Mouse (Mus musculus): ENCODE measurements around the gene Usp29. TPM values are rescaled to one million over a fixed set of nuclear protein-coding genes. Genes with fewer than 3 reads are reported as not detected.

Gene Usp29
- polyA plus RNA-seq, 1 experiment from 2014 or later, result 5.2 TPM

DNA sequence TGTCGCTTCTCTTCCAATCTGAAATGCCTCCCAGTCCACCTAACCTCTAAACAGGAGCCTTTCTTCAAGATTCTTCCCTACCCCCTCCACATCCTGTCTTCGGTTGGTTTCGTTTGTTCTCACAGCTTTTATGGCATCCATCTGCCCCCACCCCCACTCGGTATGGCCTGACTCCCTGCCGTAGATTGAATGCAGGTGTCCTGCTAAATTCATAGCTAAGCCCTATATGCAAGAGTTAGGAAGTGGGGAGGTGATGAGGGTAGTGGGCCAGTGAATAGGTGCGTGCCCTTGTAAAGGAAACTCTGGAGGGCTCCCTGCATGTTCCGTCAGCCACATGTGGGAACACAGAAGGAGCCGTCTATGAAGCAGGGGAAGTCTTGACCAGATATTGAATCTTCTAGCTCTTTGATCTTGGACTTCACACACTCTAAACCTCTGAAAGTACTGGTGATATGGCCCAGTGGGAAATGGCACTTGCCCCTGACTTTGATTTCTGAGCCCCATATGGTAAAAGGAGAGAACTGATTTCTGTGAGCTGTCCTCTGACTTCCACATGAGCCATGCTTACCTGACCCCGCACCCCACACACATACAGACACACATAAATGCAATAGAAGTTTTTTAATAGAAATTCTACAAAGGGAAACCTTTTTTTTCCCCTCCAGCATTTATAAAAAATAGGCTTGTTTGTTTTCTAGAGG lies 68.9 kb downstream of the Usp29 start:
- ATAC-seq (ENCODE audit: low FRiP score, low TSS enrichment), result no peak
- Histone ChIP-seq H3K4me1 (ENCODE audit: insufficient read depth, low read length) (peaks cover 29% of the 10 kb centered on the region), H3K4me2 (replicated peaks; ENCODE audit: low read depth, low read length) (no peak overlapping the region), H3K4me3 (ENCODE audit: low read length) (no peak overlapping the region), H3K27ac (ENCODE audit: low read length) (no peak overlapping the region), H3K9ac (replicated peaks; ENCODE audit: low read length) (no peak overlapping the region), H3K9me3 (ENCODE audit: low read length) (no peaks in the 10 kb centered on the region), H3K27me3 (ENCODE audit: insufficient read depth, low read length) (no peaks in the 10 kb centered on the region), H3K36me3 (ENCODE audit: insufficient read depth, low read length) (no peaks in the 10 kb centered on the region)
- WGBS, result 36% methylated on average over 9 of the region's 9 CpGs

DNA sequence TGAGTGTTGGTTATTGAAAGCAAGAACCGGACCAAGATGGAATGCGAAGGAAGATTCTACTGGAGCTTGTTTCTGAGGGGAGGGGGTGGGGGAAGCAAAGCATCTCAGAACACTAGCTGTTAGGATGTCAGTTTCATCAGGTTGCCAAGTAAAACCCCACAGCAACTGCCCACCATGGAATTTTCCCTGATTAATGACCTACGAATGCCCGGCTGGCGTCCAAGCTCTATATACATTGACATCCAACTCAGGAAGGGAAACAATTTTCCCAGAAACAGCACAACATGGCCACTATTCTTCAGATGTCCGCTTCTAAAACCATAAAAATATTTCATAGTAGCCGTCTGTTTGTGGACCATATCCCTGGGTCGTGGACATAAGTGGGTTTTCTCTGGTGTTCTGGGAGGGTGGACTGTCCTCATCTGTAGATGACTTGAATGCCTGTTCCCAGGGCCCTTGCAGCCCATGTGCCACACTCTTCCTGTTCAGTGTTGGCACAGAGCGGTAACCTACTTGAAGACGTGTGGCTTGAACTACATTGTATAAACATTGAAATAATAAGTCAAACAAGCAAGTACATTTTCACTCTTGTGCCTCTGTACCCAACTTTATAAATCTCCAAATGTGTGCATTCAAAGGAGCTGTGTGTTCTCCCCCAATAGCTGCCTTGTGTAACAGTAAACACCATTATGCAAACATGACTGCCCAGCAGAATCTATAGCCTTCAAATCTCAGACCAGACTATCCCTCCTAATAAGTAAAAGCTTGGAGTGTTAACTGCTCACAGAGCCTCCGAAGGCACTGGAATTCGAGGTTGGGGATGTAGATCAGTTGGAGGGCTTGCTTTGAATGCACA lies 70.4 kb downstream of the Usp29 start:
- Histone ChIP-seq H3K9me3 (ENCODE audit: low read length) (no peaks in the 10 kb centered on the region), H3K36me3 (ENCODE audit: insufficient read depth, low read length) (no peaks in the 10 kb centered on the region), H3K27ac (ENCODE audit: low read length) (0 out of 2 replicates have a peak overlapping the region, but pooled peaks have one; percentile 8), H3K4me3 (ENCODE audit: low read length) (no peak overlapping the region), H3K4me2 (replicated peaks; ENCODE audit: low read depth, low read length) (no peak overlapping the region), H3K9ac (replicated peaks; ENCODE audit: low read length) (no peak overlapping the region), H3K4me1 (ENCODE audit: insufficient read depth, low read length) (peaks cover 26% of the 10 kb centered on the region), H3K27me3 (ENCODE audit: insufficient read depth, low read length) (no peaks in the 10 kb centered on the region)
- WGBS, result 69% methylated on average over 12 of the region's 12 CpGs
- no peak for ATAC-seq (ENCODE audit: low FRiP score, low TSS enrichment)

DNA sequence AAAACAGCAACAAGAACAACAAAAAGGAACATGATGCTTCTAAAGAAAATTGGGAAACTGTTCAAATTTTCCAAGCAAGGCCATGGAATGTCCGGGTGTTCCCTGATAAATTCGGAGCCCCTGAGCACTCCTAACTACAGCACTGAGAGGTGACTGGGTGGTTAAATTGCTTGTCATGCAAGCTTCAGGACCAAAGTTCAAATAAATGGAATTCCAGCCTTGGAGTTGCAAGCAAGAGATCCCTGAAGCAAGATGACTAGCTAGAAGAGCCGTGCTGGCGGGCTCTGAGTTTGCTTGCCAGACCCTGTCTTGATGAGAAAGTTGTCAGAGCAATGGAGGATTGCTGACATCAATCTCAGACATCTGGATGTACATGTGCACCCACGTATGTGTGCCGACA lies 71.3 kb downstream of the Usp29 start:
- no peak overlapping the region for H3K9ac ChIP-seq (replicated peaks; ENCODE audit: low read length)
- no peak overlapping the region for H3K4me2 ChIP-seq (replicated peaks; ENCODE audit: low read depth, low read length)
- no peaks in the 10 kb centered on the region for H3K27me3 ChIP-seq (ENCODE audit: insufficient read depth, low read length)
- no peaks in the 10 kb centered on the region for H3K36me3 ChIP-seq (ENCODE audit: insufficient read depth, low read length)
- no peak overlapping the region for H3K27ac ChIP-seq (ENCODE audit: low read length)
- no peak for ATAC-seq (ENCODE audit: low FRiP score, low TSS enrichment)
- WGBS, result 75% methylated on average over 6 of the region's 6 CpGs
- H3K4me1 ChIP-seq (ENCODE audit: insufficient read depth, low read length), result peaks cover 26% of the 10 kb centered on the region
- H3K9me3 ChIP-seq (ENCODE audit: low read length), result no peaks in the 10 kb centered on the region
- H3K4me3 ChIP-seq (ENCODE audit: low read length), result no peak overlapping the region

- 73% methylated on average over 3 of the region's 3 CpGs for WGBS
- Histone ChIP-seq H3K9me3 (ENCODE audit: low read length) (no peaks in the 10 kb centered on the region), H3K4me2 (replicated peaks; ENCODE audit: low read depth, low read length) (no peak overlapping the region), H3K9ac (replicated peaks; ENCODE audit: low read length) (no peak overlapping the region), H3K4me1 (ENCODE audit: insufficient read depth, low read length) (0 out of 2 replicates have a peak, but pooled peaks cover 6% of the 10 kb centered on the region), H3K27me3 (ENCODE audit: insufficient read depth, low read length) (no peaks in the 10 kb centered on the region), H3K27ac (ENCODE audit: low read length) (no peak overlapping the region), H3K36me3 (ENCODE audit: insufficient read depth, low read length) (no peaks in the 10 kb centered on the region), H3K4me3 (ENCODE audit: low read length) (no peak overlapping the region)
- no peak for ATAC-seq (ENCODE audit: low FRiP score, low TSS enrichment)
These were observed 80.2 kb downstream of the Usp29 start for GRCm38 (mm10) chr7:6810556-6810955.

DNA sequence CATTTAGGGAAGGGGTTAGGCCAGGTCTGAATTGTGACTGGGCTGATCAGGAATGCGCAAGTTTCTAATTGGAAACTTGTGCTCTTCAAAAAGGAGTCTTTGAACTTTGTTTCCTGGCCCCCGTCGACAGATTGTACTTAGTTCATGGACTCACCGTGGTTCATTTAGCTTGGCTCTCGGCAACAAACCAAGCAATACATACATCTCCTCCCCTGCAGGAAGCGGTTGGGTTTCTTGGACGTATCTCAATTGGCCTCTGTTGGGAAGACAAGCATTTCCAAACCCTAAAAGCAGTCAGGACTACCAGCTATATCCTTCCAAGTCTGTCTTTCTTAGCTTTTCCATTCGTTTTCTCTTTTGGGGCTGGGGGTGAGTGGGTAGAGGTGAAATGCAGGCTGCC lies 84.6 kb downstream of the Usp29 start:
- no peaks in the 10 kb centered on the region for H3K27me3 ChIP-seq (ENCODE audit: insufficient read depth, low read length)
- no peaks in the 10 kb centered on the region for H3K36me3 ChIP-seq (ENCODE audit: insufficient read depth, low read length)
- no peak overlapping the region for H3K4me2 ChIP-seq (replicated peaks; ENCODE audit: low read depth, low read length)
- peak overlapping the region; percentile 47; the same call in 1 of the 2 replicates for H3K27ac ChIP-seq (ENCODE audit: low read length)
- H3K9me3 ChIP-seq (ENCODE audit: low read length), result no peaks in the 10 kb centered on the region
- H3K4me3 ChIP-seq (ENCODE audit: low read length), result no peak overlapping the region
- ATAC-seq (ENCODE audit: low FRiP score, low TSS enrichment), result no peak
- H3K9ac ChIP-seq (replicated peaks; ENCODE audit: low read length), result no peak overlapping the region
- 0 out of 2 replicates have a peak, but pooled peaks cover 6% of the 10 kb centered on the region for H3K4me1 ChIP-seq (ENCODE audit: insufficient read depth, low read length)
- 39% methylated on average over 8 of the region's 8 CpGs for WGBS

DNA sequence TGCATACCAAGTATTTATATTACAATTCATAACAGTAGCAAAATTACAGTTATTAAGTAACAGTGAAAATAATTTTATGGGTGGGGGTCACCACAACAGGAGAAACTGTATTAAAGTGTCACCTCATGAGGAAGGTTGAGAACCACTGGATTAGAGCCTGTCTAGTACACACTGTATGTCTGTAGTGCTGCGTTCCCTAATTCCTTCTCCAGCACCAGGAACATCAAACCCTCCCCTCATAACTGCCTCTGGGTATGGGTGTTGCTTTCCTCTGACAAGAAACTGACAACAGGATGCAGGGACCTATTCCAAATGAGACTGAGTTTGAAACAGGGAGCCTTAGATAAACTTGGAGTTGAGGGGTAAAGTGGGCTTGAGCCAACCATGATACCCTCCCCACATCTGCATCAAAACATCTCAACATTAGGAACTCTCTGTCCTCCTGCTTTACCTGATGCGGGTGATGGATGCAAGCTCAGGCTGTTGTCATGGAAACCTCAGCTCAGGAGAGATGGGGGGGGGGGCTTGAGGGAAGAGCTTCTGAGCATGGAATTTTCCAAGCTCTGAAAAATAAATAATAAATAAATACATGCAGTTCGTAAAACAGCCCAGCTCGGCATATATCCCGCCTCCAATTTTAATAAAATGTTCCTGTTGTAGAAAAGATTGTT lies 86.5 kb downstream of the Usp29 start:
- 0 out of 2 replicates have a peak, but pooled peaks cover 6% of the 10 kb centered on the region for H3K4me1 ChIP-seq (ENCODE audit: insufficient read depth, low read length)
- H3K4me3 ChIP-seq (ENCODE audit: low read length), result no peak overlapping the region
- no peak overlapping the region for H3K4me2 ChIP-seq (replicated peaks; ENCODE audit: low read depth, low read length)
- no peaks in the 10 kb centered on the region for H3K9me3 ChIP-seq (ENCODE audit: low read length)
- H3K36me3 ChIP-seq (ENCODE audit: insufficient read depth, low read length), result no peaks in the 10 kb centered on the region
- no peaks in the 10 kb centered on the region for H3K27me3 ChIP-seq (ENCODE audit: insufficient read depth, low read length)
- no peak for ATAC-seq (ENCODE audit: low FRiP score, low TSS enrichment)
- H3K27ac ChIP-seq (ENCODE audit: low read length), result no peak overlapping the region
- no peak overlapping the region for H3K9ac ChIP-seq (replicated peaks; ENCODE audit: low read length)
- 91% methylated on average over 5 of the region's 5 CpGs for WGBS

DNA sequence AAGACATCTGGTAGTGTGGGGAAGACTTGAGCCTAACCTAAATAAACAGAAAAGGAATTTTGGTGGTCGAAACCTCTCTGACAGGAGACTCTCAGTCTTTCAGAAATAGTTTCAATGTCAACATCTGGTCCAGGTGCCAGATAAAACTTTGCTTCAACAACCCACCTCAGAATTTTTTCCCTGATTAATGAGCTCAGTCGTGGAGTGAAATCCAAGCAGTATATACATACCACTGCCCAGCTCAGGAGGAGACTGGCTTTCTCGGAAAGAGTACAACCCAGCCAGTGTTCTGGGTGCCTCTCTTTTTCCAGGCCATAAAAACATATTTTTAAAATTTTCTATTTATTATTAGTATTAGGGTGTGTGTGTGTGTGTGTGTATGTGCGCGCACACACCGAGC lies 89.9 kb downstream of the Usp29 start:
- Histone ChIP-seq H3K27me3 (ENCODE audit: insufficient read depth, low read length) (no peaks in the 10 kb centered on the region), H3K4me1 (ENCODE audit: insufficient read depth, low read length) (peaks cover 13% of the 10 kb centered on the region), H3K27ac (ENCODE audit: low read length) (no peak overlapping the region), H3K4me2 (replicated peaks; ENCODE audit: low read depth, low read length) (no peak overlapping the region), H3K9me3 (ENCODE audit: low read length) (no peaks in the 10 kb centered on the region), H3K9ac (replicated peaks; ENCODE audit: low read length) (no peak overlapping the region), H3K4me3 (ENCODE audit: low read length) (no peak overlapping the region), H3K36me3 (ENCODE audit: insufficient read depth, low read length) (no peaks in the 10 kb centered on the region)
- ATAC-seq (ENCODE audit: low FRiP score, low TSS enrichment), result no peak
- 61% methylated on average over 6 of the region's 6 CpGs for WGBS

- H3K27ac ChIP-seq (ENCODE audit: low read length), result peak overlapping the region; percentile 56
- H3K27me3 ChIP-seq (ENCODE audit: insufficient read depth, low read length), result no peaks in the 10 kb centered on the region
- no peak overlapping the region for H3K4me3 ChIP-seq (ENCODE audit: low read length)
- peaks cover 16% of the 10 kb centered on the region for H3K4me1 ChIP-seq (ENCODE audit: insufficient read depth, low read length)
- H3K36me3 ChIP-seq (ENCODE audit: insufficient read depth, low read length), result no peaks in the 10 kb centered on the region
- H3K9me3 ChIP-seq (ENCODE audit: low read length), result no peaks in the 10 kb centered on the region
- no peak overlapping the region for H3K9ac ChIP-seq (replicated peaks; ENCODE audit: low read length)
- H3K4me2 ChIP-seq (replicated peaks; ENCODE audit: low read depth, low read length), result no peak overlapping the region
- WGBS, result 24% methylated on average over 4 of the region's 4 CpGs
- ATAC-seq (ENCODE audit: low FRiP score, low TSS enrichment), result peak; percentile 25; the same call in 1 of the 2 replicates
These were observed 92.3 kb downstream of the Usp29 start for GRCm38 (mm10) chr7:6822633-6823032.

GRCm38 (mm10) chr7:6823673-6824072 lies 93.3 kb downstream of the Usp29 start:
- no peaks in the 10 kb centered on the region for H3K27me3 ChIP-seq (ENCODE audit: insufficient read depth, low read length)
- H3K4me3 ChIP-seq (ENCODE audit: low read length), result no peak overlapping the region
- ATAC-seq (ENCODE audit: low FRiP score, low TSS enrichment), result peak; percentile 49; the same call in 1 of the 2 replicates
- peaks cover 16% of the 10 kb centered on the region for H3K4me1 ChIP-seq (ENCODE audit: insufficient read depth, low read length)
- no peaks in the 10 kb centered on the region for H3K9me3 ChIP-seq (ENCODE audit: low read length)
- H3K27ac ChIP-seq (ENCODE audit: low read length), result peak overlapping the region; percentile 2; the same call in 1 of the 2 replicates
- 28% methylated on average over 2 of the region's 2 CpGs for WGBS
- no peaks in the 10 kb centered on the region for H3K36me3 ChIP-seq (ENCODE audit: insufficient read depth, low read length)
- H3K9ac ChIP-seq (replicated peaks; ENCODE audit: low read length), result no peak overlapping the region
- no peak overlapping the region for H3K4me2 ChIP-seq (replicated peaks; ENCODE audit: low read depth, low read length)

Data from kidney, embryonic 16.5 days (tissue).